Mouse (Mus musculus) limb, embryonic 14.5 days (tissue): ENCODE results near the gene Grin2c. TPM values are rescaled to one million over a fixed set of nuclear protein-coding genes. Genes with fewer than 3 reads are reported as not detected.

Experiments
- ATAC-seq: fragments of 200-750 bp; cut with Nextera tagmentation; 2 replicates; pipeline ENCODE4 v1.8.0; 2017; ENCODE audit warnings: low read depth, moderate number of reproducible peaks, moderate TSS enrichment; ENCODE audit not compliant: low FRiP score
- DNase-seq: peaks from one replicate; pipeline ENCODE4 v3.0.0-alpha.2; 2015; ENCODE audit warnings: low spot score
- H3K27ac ChIP-seq: fragments of 300-500 bp; sonication (generic); replicated peaks from 2 replicates; pipeline ENCODE4 v1.5.1; 2014; ENCODE audit warnings: low read depth, mild to moderate bottlenecking, low read length, moderate library complexity, mixed read lengths
- H3K27me3 ChIP-seq: fragments of 300-500 bp; sonication (generic); 2 replicates; pipeline ENCODE4 v1.6.1; 2014; ENCODE audit warnings: low read length, mixed read lengths; ENCODE audit not compliant: control insufficient read depth, insufficient read depth
- H3K36me3 ChIP-seq: fragments of 300-500 bp; sonication (generic); 2 replicates; pipeline ENCODE4 v1.6.1; 2014; ENCODE audit warnings: mild to moderate bottlenecking, low read length, moderate library complexity, mixed read lengths; ENCODE audit not compliant: control insufficient read depth, insufficient read depth
- H3K4me1 ChIP-seq: fragments of 300-500 bp; sonication (generic); 2 replicates; pipeline ENCODE4 v1.6.1; 2014; ENCODE audit warnings: antibody characterized with exemption, low read length, mixed read lengths; ENCODE audit not compliant: control insufficient read depth, insufficient read depth
- H3K4me2 ChIP-seq: fragments of 300-500 bp; sonication (generic); replicated peaks from 2 replicates; pipeline ENCODE4 v1.6.1; 2014; ENCODE audit warnings: low read depth, mild to moderate bottlenecking, low read length, moderate library complexity; ENCODE audit not compliant: severe bottlenecking
- H3K4me3 ChIP-seq: fragments of 300-500 bp; sonication (generic); replicated peaks from 2 replicates; pipeline ENCODE4 v1.5.1; 2014; ENCODE audit warnings: low read length
- H3K9ac ChIP-seq: fragments of 300-500 bp; sonication (generic); 2 replicates; pipeline ENCODE4 v1.6.1; 2014; ENCODE audit warnings: mild to moderate bottlenecking, low read depth, low read length, moderate library complexity; ENCODE audit not compliant: severe bottlenecking
- H3K9me3 ChIP-seq: fragments of 300-500 bp; sonication (generic); 2 replicates; pipeline ENCODE4 v1.6.1; 2016; ENCODE audit warnings: low read length; ENCODE audit not compliant: control insufficient read depth
- POLR2A ChIP-seq: fragments of 200-500 bp; IDR thresholded peaks from 2 replicates; pipeline ENCODE4 v1.8.0; 2012; ENCODE audit warnings: inconsistent platforms, mild to moderate bottlenecking, moderate library complexity, borderline replicate concordance; ENCODE audit not compliant: insufficient read depth, insufficient read length; ENCODE audit errors: extremely low read depth
- WGBS: fragments of 180-500 bp; shearing (Covaris S2); extraction: QIAGEN DNeasy Blood & Tissue Kit; methylation state at CpG from one replicate; pipeline ENCODE4 v1.1.7; 2014; 5-methylcytosine and 5-hydroxymethylcytosine counted together
- polyA plus RNA-seq, 2 experiments: library from polyadenylated mRNA; depleted of rRNA in 1 of 2; stranded (reverse) in 1 of 2; unstranded in 1 of 2; fragments of >200 nt; fragmentation: Nextera tagmentation in 1 of 2; extraction: Ambion mirVana in 1 of 2; gene quantifications; 2 replicates each; pipeline versions ENCODE4 v1.2.1 to v1.2.3; 2012 to 2014

The Grin2c gene
- polyA plus RNA-seq, 2 experiments = 0.21 TPM; not detected in 1

GRCm38 (mm10) chr11:115276780-115277603 is 9.9 kb upstream of the Grin2c start, which contains the start of gene Fdxr:
Fdxr (minus strand) TSS chr11:115277050.
- peak; percentile 96 for ATAC-seq
- H3K36me3 ChIP-seq = peaks cover 1% of the 10 kb centered on the region; the same call in 1 of the 2 replicates
- H3K27me3 ChIP-seq = no peaks in the 10 kb centered on the region
- peak within 1 kb of the TSS; percentile 70 for H3K9ac ChIP-seq
- peaks cover 14% of the 10 kb centered on the region for H3K4me1 ChIP-seq
- peak; percentile 87; the same call in 1 of the 2 replicates for TF ChIP-seq POLR2A
- H3K27ac ChIP-seq = peak within 1 kb of the TSS; percentile 75
- peak within 1 kb of the TSS; percentile 85 for H3K4me2 ChIP-seq
- H3K9me3 ChIP-seq = no peaks in the 10 kb centered on the region
- peak within 1 kb of the TSS; percentile 59 for H3K4me3 ChIP-seq
- peak; percentile 100 for DNase-seq
- WGBS = 1% methylated on average over 42 of the region's 42 CpGs

GRCm38 (mm10) chr11:115275954-115276353 is 8.9 kb upstream of the Grin2c start:
- no peak for TF ChIP-seq POLR2A
- H3K27me3 ChIP-seq = no peaks in the 10 kb centered on the region
- WGBS = 65% methylated on average over 3 of the region's 3 CpGs
- no peak for DNase-seq
- no peak overlapping the region for H3K9ac ChIP-seq
- peak overlapping the region; percentile 59 for H3K4me3 ChIP-seq
- no peak overlapping the region for H3K27ac ChIP-seq
- H3K9me3 ChIP-seq = no peaks in the 10 kb centered on the region
- ATAC-seq = no peak
- H3K36me3 ChIP-seq = peaks cover 6% of the 10 kb centered on the region; the same call in 1 of the 2 replicates
- H3K4me2 ChIP-seq = peak overlapping the region; percentile 85
- H3K4me1 ChIP-seq = peaks cover 14% of the 10 kb centered on the region

GRCm38 (mm10) chr11:115275509-115275908 is 8.5 kb upstream of the Grin2c start:
- 82% methylated on average over 6 of the region's 6 CpGs for WGBS
- H3K4me3 ChIP-seq = peak overlapping the region; percentile 59; the same call in 1 of the 2 replicates
- no peak for ATAC-seq
- H3K9ac ChIP-seq = no peak overlapping the region
- H3K27ac ChIP-seq = no peak overlapping the region
- TF ChIP-seq POLR2A = no peak
- no peaks in the 10 kb centered on the region for H3K27me3 ChIP-seq
- H3K4me2 ChIP-seq = no peak overlapping the region
- no peaks in the 10 kb centered on the region for H3K9me3 ChIP-seq
- H3K36me3 ChIP-seq = peaks cover 6% of the 10 kb centered on the region; the same call in 1 of the 2 replicates
- DNase-seq = no peak
- peaks cover 14% of the 10 kb centered on the region for H3K4me1 ChIP-seq

DNA sequence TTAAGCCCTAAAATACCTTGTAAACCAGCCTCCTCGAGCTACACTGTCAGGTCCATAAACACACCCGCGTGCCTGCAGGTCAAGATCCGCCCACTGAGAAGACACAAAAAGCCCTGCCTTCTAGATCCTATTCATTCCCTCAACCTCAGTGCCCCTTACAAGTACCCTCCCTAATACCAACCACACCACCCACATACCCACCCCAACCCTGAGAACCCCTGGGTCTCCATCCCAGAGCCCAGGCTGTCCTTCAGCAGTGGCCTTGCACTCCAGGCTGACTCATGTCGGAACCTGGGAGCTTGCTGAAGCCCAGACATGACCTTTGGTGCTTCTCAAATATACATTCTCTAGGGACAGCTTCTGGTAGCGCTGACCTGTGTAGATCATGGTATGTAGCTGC is 7.7 kb upstream of the Grin2c start:
- no peak for DNase-seq
- H3K27me3 ChIP-seq = no peaks in the 10 kb centered on the region

DNA sequence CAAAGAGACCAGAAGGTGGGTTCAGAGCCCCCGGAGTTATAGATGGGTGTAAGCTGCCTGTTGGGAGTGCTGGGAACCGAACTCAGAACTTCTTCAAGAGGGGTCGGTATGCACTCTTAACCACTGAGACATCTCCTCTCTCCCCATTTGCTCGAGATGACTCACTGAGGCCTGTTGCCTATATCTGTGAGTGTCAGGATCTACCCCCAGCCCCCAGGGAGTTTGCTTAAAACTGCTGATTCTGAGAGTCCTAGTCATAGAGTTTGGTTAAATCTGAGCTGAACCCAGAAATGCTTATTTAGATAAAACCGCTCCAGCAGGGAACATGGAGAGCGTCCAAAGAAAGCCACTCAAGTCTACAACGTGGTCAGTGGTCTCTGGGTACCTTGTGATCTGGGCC is 7.1 kb upstream of the Grin2c start:
- Histone ChIP-seq H3K4me2 (no peak overlapping the region), H3K4me1 (peaks cover 14% of the 10 kb centered on the region), H3K4me3 (no peak overlapping the region), H3K36me3 (peaks cover 8% of the 10 kb centered on the region), H3K9me3 (no peaks in the 10 kb centered on the region), H3K27me3 (no peaks in the 10 kb centered on the region), H3K27ac (no peak overlapping the region), H3K9ac (no peak overlapping the region)
- DNase-seq = no peak
- WGBS = 91% methylated on average over 7 of the region's 7 CpGs
- no peak for TF ChIP-seq POLR2A
- ATAC-seq = no peak

More for the DNA sequence above, 7.7 kb upstream of the Grin2c start:
- Histone ChIP-seq H3K4me2 (no peak overlapping the region), H3K9me3 (no peaks in the 10 kb centered on the region), H3K9ac (no peak overlapping the region), H3K27ac (no peak overlapping the region), H3K4me1 (peaks cover 14% of the 10 kb centered on the region), H3K36me3 (peaks cover 6% of the 10 kb centered on the region; the same call in 1 of the 2 replicates), H3K4me3 (no peak overlapping the region)
- 87% methylated on average over 6 of the region's 6 CpGs for WGBS
- TF ChIP-seq POLR2A = no peak
- ATAC-seq = no peak
